Mouse (Mus musculus) brain, embryonic 14.5 days (tissue): ENCODE results near the gene Thrb.

Experiments used
- CTCF ChIP-seq: fragments of 200-500 bp; IDR thresholded peaks from 2 replicates; pipeline ENCODE4 v1.5.1; 2012; ENCODE audit warnings: inconsistent platforms, mild to moderate bottlenecking, moderate library complexity, borderline replicate concordance; ENCODE audit not compliant: insufficient read depth, insufficient read length; ENCODE audit errors: extremely low read depth
- POLR2A ChIP-seq: fragments of 200-500 bp; IDR thresholded peaks from 2 replicates; pipeline ENCODE4 v1.6.1; 2012; ENCODE audit warnings: mild to moderate bottlenecking, inconsistent platforms, borderline replicate concordance; ENCODE audit not compliant: poor library complexity, insufficient read depth, insufficient read length, severe bottlenecking; ENCODE audit errors: extremely low read depth

DNA sequence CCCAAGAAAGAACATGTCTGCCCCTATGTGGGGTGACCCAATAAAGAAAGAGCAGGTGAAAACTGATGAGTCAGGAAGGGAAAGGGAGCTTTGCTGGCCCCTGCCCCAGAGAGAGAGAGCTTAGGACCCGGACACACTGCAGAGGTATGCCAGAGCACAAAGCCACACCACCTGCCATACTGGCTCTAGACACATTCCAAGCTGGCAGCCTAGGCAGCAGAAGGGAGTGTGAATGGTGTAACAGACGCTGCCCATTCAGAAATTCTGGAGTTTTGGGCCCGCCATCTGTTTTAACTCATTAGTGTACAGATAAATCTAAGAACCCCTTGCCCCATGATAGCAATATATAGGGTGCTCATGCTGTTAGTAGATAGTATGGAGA, 240.3 kb downstream of the Thrb start:
- no peak for TF ChIP-seq POLR2A
- TF ChIP-seq CTCF: no peak
